Mouse (Mus musculus): Measurements from ENCODE around the gene Tstd3. TPM values are rescaled to one million over a fixed set of nuclear protein-coding genes. Genes with fewer than 3 reads are reported as not detected.

Tstd3 gene
- 11.3 and 11.4 TPM in 2 replicates for polyA plus RNA-seq (2014; fragmentation: Nextera tagmentation; extraction: Ambion mirVana)

DNA sequence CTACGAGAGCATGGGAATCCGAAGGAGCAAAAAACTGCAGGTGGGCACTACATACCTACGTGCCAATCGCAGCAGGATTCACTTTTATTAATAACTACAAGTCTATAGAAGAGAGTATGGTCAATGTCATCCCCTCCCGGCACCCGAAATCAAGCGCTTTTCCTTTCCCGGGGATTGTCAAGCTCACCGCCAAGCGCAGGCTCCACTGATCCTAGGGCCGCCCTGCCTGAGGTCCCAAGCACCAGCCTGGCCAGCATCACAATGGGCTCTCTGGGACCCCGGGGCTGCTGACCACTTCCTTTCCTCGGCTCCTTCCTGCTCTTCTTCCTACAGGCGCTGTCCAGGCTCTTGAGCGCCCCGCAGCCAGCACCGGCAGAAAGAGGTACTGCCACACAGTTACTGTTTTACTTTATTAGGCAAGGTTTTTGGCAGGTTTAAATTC lies at the start of gene Tstd3, which contains the start of gene Usp45:
Tstd3 (minus strand) TSS at position 350 of the 442 bp plus-strand sequence.
Usp45 (plus strand) TSS at position 294 of the 442 bp plus-strand sequence.
- WGBS: under 1% methylated on average over 17 of the region's 17 CpGs
- peak within 1 kb of the TSS; percentile 61 for H3K4me3 ChIP-seq (ENCODE audit: low read depth, low read length)
- H3K9me3 ChIP-seq (ENCODE audit: low read depth, low read length): no peaks in the 10 kb centered on the region
- H3K4me2 ChIP-seq: peak within 1 kb of the TSS; percentile 81
- H3K27me3 ChIP-seq (ENCODE audit: insufficient read depth, low read length): no peaks in the 10 kb centered on the region
- H3K9ac ChIP-seq: peak within 1 kb of the TSS; percentile 64
- H3K36me3 ChIP-seq (ENCODE audit: insufficient read depth): no peaks in the 10 kb centered on the region
- peak; percentile 91 for DNase-seq
- H3K4me1 ChIP-seq (ENCODE audit: insufficient read depth): no peaks in the 10 kb centered on the region
- peak; percentile 94 for ATAC-seq (ENCODE audit: insufficient read depth)
- peak; percentile 87 for TF ChIP-seq CTCF (IDR thresholded peaks at IDR 0.05; ENCODE audit: low read depth)
- no peak within 1 kb of the TSS; the same call in 1 of the 2 replicates for H3K27ac ChIP-seq (ENCODE audit: low read depth)

DNA sequence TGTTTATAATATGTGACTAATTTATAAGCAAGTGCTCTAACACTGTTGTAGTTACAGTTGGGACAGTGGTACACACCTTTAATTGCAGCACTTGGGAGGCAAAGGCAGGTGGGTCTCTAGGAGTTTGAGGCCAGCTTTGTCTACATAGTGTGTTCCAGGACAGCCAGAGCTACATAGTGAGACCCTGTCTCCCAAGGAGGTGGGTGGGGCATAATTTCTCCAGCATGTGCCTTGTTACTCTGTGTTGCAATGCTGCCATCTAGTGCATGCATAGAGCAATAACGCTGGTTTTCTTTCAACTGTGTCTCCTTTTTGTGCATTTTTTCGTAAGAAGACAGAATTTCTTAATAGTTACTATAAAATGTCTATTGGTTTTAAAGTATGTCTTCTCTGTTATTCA lies 47.0 kb upstream of the Tstd3 start:
- Histone ChIP-seq H3K4me2 (no peak overlapping the region), H3K9ac (no peak overlapping the region), H3K27me3 (ENCODE audit: insufficient read depth, low read length) (no peaks in the 10 kb centered on the region), H3K4me1 (ENCODE audit: insufficient read depth) (no peaks in the 10 kb centered on the region), H3K27ac (ENCODE audit: low read depth) (no peak overlapping the region), H3K36me3 (ENCODE audit: insufficient read depth) (peaks cover 51% of the 10 kb centered on the region), H3K9me3 (ENCODE audit: low read depth, low read length) (no peaks in the 10 kb centered on the region), H3K4me3 (ENCODE audit: low read depth, low read length) (no peak overlapping the region)
- WGBS: 45% methylated on average over 2 of the region's 2 CpGs
- peak; percentile 88 for DNase-seq
- peak; percentile 90; the same call in 1 of the 2 replicates for ATAC-seq (ENCODE audit: insufficient read depth)
- peak; percentile 85 for TF ChIP-seq CTCF (IDR thresholded peaks at IDR 0.05; ENCODE audit: low read depth)

GRCm38 (mm10) chr4:21812635-21813034 lies 45.6 kb upstream of the Tstd3 start:
- Histone ChIP-seq H3K27ac (ENCODE audit: low read depth) (no peak overlapping the region), H3K4me2 (no peak overlapping the region), H3K36me3 (ENCODE audit: insufficient read depth) (peaks cover 47% of the 10 kb centered on the region), H3K9me3 (ENCODE audit: low read depth, low read length) (no peaks in the 10 kb centered on the region), H3K9ac (no peak overlapping the region), H3K27me3 (ENCODE audit: insufficient read depth, low read length) (no peaks in the 10 kb centered on the region), H3K4me1 (ENCODE audit: insufficient read depth) (no peaks in the 10 kb centered on the region), H3K4me3 (ENCODE audit: low read depth, low read length) (no peak overlapping the region)
- TF ChIP-seq CTCF (IDR thresholded peaks at IDR 0.05; ENCODE audit: low read depth): no peak
- 90% methylated on average over 6 of the region's 6 CpGs for WGBS
- no peak for ATAC-seq (ENCODE audit: insufficient read depth)
- no peak for DNase-seq

- H3K36me3 ChIP-seq (ENCODE audit: insufficient read depth): peaks cover 41% of the 10 kb centered on the region
- no peaks in the 10 kb centered on the region for H3K9me3 ChIP-seq (ENCODE audit: low read depth, low read length)
These were observed 43.6 kb upstream of the Tstd3 start for GRCm38 (mm10) chr4:21810608-21811007.

GRCm38 (mm10) chr4:21807204-21807603 lies 40.2 kb upstream of the Tstd3 start:
- ATAC-seq (ENCODE audit: insufficient read depth) (no peak), DNase-seq (no peak)
- no peak overlapping the region for H3K9ac ChIP-seq
- WGBS: 77% methylated on average over 5 of the region's 5 CpGs
- no peaks in the 10 kb centered on the region for H3K4me1 ChIP-seq (ENCODE audit: insufficient read depth)
- no peak overlapping the region for H3K27ac ChIP-seq (ENCODE audit: low read depth)
- H3K27me3 ChIP-seq (ENCODE audit: insufficient read depth, low read length): no peaks in the 10 kb centered on the region
- H3K4me2 ChIP-seq: no peak overlapping the region
- TF ChIP-seq CTCF (IDR thresholded peaks at IDR 0.05; ENCODE audit: low read depth): no peak
- no peaks in the 10 kb centered on the region for H3K9me3 ChIP-seq (ENCODE audit: low read depth, low read length)
- no peak overlapping the region for H3K4me3 ChIP-seq (ENCODE audit: low read depth, low read length)
- peaks cover 47% of the 10 kb centered on the region for H3K36me3 ChIP-seq (ENCODE audit: insufficient read depth)

More at GRCm38 (mm10) chr4:21810608-21811007, 43.6 kb upstream of the Tstd3 start:
- Histone ChIP-seq H3K9ac (no peak overlapping the region), H3K27ac (ENCODE audit: low read depth) (no peak overlapping the region), H3K4me3 (ENCODE audit: low read depth, low read length) (no peak overlapping the region), H3K27me3 (ENCODE audit: insufficient read depth, low read length) (no peaks in the 10 kb centered on the region), H3K4me2 (no peak overlapping the region), H3K4me1 (ENCODE audit: insufficient read depth) (no peaks in the 10 kb centered on the region)
- no peak for TF ChIP-seq CTCF (IDR thresholded peaks at IDR 0.05; ENCODE audit: low read depth)
- WGBS: 74% methylated on average over 3 of the region's 3 CpGs
- no peak for DNase-seq
- ATAC-seq (ENCODE audit: insufficient read depth): no peak

DNA sequence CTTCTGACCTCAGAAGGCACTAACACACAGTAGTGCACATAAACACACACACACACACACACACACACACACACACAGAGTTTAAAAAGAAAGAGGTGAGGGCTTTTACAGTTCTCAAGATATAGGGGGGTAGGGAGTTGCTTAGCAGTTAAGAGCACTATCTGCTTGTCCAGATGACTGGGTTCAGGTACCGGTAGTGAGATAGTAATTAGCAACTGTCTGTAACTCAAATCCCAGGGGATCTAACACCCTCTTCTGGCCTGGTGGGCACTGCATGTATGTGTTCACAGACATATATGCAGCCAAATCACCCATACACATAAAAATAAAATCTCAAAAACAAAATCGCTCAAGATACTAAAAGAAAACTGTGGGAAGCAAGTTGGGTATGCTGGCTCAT lies 34.6 kb upstream of the Tstd3 start:
- DNase-seq: no peak
- WGBS: 87% methylated on average over 2 of the region's 2 CpGs
- Histone ChIP-seq H3K36me3 (ENCODE audit: insufficient read depth) (peaks cover 56% of the 10 kb centered on the region), H3K4me2 (no peak overlapping the region), H3K9me3 (ENCODE audit: low read depth, low read length) (no peaks in the 10 kb centered on the region), H3K27me3 (ENCODE audit: insufficient read depth, low read length) (no peaks in the 10 kb centered on the region), H3K27ac (ENCODE audit: low read depth) (no peak overlapping the region), H3K4me1 (ENCODE audit: insufficient read depth) (no peaks in the 10 kb centered on the region), H3K9ac (no peak overlapping the region), H3K4me3 (ENCODE audit: low read depth, low read length) (no peak overlapping the region)
- TF ChIP-seq CTCF (IDR thresholded peaks at IDR 0.05; ENCODE audit: low read depth): no peak
- ATAC-seq (ENCODE audit: insufficient read depth): no peak

GRCm38 (mm10) chr4:21801013-21801412 lies 34.0 kb upstream of the Tstd3 start:
- H3K9ac ChIP-seq: no peak overlapping the region
- no peak for ATAC-seq (ENCODE audit: insufficient read depth)
- no peak for TF ChIP-seq CTCF (IDR thresholded peaks at IDR 0.05; ENCODE audit: low read depth)
- H3K4me2 ChIP-seq: no peak overlapping the region
- no peak overlapping the region for H3K27ac ChIP-seq (ENCODE audit: low read depth)
- no peak for DNase-seq
- H3K36me3 ChIP-seq (ENCODE audit: insufficient read depth): peaks cover 52% of the 10 kb centered on the region
- no peaks in the 10 kb centered on the region for H3K27me3 ChIP-seq (ENCODE audit: insufficient read depth, low read length)
- no peaks in the 10 kb centered on the region for H3K4me1 ChIP-seq (ENCODE audit: insufficient read depth)
- WGBS: 89% methylated on average over 1 of the region's 1 CpGs
- no peak overlapping the region for H3K4me3 ChIP-seq (ENCODE audit: low read depth, low read length)
- H3K9me3 ChIP-seq (ENCODE audit: low read depth, low read length): no peaks in the 10 kb centered on the region

Measured in lung, embryonic 14.5 days (tissue).